Mouse (Mus musculus) hematopoietic stem cell, adult 5-6 weeks (primary cell): ENCODE results near the gene 4930426L09Rik. TPM values are rescaled to one million over a fixed set of nuclear protein-coding genes. Genes with fewer than 3 reads are reported as not detected.

Experiments
- total RNA-seq: library from RNA; stranded (forward); fragments of 172-1452, 232-1000 nt; gene quantifications from 2 replicates; pipeline ENCODE4 v1.2.3, GENCODE M21; 2017

4930426L09Rik gene
- total RNA-seq, 1 experiment from 2014 or later, result 0.55 TPM

Other genes with a start within 250 kb of the 4930426L09Rik start
- 35.3 and 40.9 TPM in 2 replicates for gene Pip4k2a, start 217 bp upstream of the 4930426L09Rik start, total RNA-seq
- 0.99 and 2.0 TPM in 2 replicates for gene Armc3, start 201.0 kb downstream of the 4930426L09Rik start, total RNA-seq